Mouse (Mus musculus) megakaryocyte, embryonic 14.5 days (primary cell): ENCODE results near the gene Gid8.

Experiments used
- FLI1 ChIP-seq: IDR thresholded peaks from 2 replicates; pipeline ENCODE4 v1.6.1; 2012; ENCODE audit warnings: low read length, inconsistent platforms, mixed read lengths
- GATA1 ChIP-seq: IDR thresholded peaks from 3 replicates; pipeline ENCODE4 v1.6.1; 2012; ENCODE audit warnings: mixed read lengths, low read length, inconsistent platforms, borderline replicate concordance

- TF ChIP-seq GATA1 (no peak), FLI1 (no peak)
These were observed 36.8 kb downstream of the Gid8 start for GRCm38 (mm10) chr2:180746569-180747192.
